Mouse (Mus musculus) heart, adult 2 months (tissue): ENCODE measurements around the gene Ppp1r36.

Experiments used
- CTCF ChIP-seq: fragments of 200-600 bp; IDR thresholded peaks from 2 replicates; pipeline ENCODE4 v1.8.1; 2022; ENCODE audit warnings: antibody characterized with exemption, mild to moderate bottlenecking, moderate library complexity
- EP300 ChIP-seq: fragments of 200-500 bp; IDR thresholded peaks from 2 replicates; pipeline ENCODE4 v1.6.1; 2011; ENCODE audit warnings: low read depth, low read length, control low read depth; ENCODE audit not compliant: insufficient read depth
- POLR2A ChIP-seq: fragments of 200-500 bp; IDR thresholded peaks from 2 replicates; pipeline ENCODE4 v1.6.1; 2011; ENCODE audit warnings: mild to moderate bottlenecking, low read depth, low read length, control low read depth; ENCODE audit not compliant: insufficient read depth

GRCm38 (mm10) chr12:76404836-76405182, 12.5 kb upstream of the Ppp1r36 start:
- TF ChIP-seq CTCF: no peak
- TF ChIP-seq POLR2A: no peak
- TF ChIP-seq EP300: no peak
